ENCODE assay signal across 15 mouse cellular contexts in the genomic region with DNA sequence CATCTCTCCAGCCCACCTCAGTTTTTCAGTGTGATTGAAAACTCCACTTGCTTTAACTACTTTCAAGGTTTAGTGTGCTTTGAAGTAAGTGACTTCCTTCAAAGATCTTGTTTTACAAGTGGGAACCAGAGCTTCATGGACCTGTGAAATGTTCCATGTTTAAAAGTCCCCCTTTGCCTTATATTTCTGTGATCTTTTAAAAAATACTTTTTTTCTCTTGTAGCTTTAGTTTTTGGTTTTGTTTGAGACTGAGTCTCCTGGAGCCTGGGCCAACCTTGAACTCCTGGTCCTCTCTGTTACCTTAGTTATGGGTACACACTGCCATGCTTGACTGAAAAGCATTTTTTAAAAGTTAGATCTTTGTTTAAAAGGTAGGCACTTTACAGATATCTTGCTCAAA. TPM values are rescaled to one million over a fixed set of nuclear protein-coding genes. Genes with fewer than 3 reads are reported as not detected.
DNase-seq lines count a peak whose midpoint lies in the region; ATAC-seq and TF ChIP-seq lines count a peak whose summit lies in the region.
"Had no signal": no experiment of that assay in that cellular context is flagged by ENCODE, and none has a peak within 500 bp of the region (broad histone marks: within the 10 kb centered on the region; RNA-seq: fewer than 3 reads in every experiment).

No protein-coding gene starts in this region.

- H3K36me3 ChIP-seq in kidney, embryonic 16.5 days (ENCODE audit: insufficient read depth, low read length): peaks cover 10% of the 10 kb centered on the region
- peaks cover 34% of the 10 kb centered on the region; the same call in 1 of the 2 replicates for H3K36me3 ChIP-seq in limb, embryonic 15.5 days
- no peaks in the 10 kb centered on the region for H3K36me3 ChIP-seq in midbrain, embryonic 16.5 days (ENCODE audit: control insufficient read depth, insufficient read depth, low read length)
- H3K36me3 ChIP-seq: hindbrain, embryonic 13.5 days had no signal

- no peaks in the 10 kb centered on the region for H3K9me3 ChIP-seq in kidney, embryonic 16.5 days (ENCODE audit: low read length)
- no peaks in the 10 kb centered on the region for H3K9me3 ChIP-seq in limb, embryonic 15.5 days
- H3K9me3 ChIP-seq in midbrain, embryonic 16.5 days (replicated peaks; ENCODE audit: control insufficient read depth, low read length, poor library complexity, severe bottlenecking): no peaks in the 10 kb centered on the region
- H3K9me3 ChIP-seq: hindbrain, embryonic 13.5 days had no signal

- H3K27ac ChIP-seq in gastrocnemius, adult 2 months: peak overlapping the region; percentile 96
- H3K27ac ChIP-seq in kidney, embryonic 16.5 days (ENCODE audit: low read length): peak overlapping the region; percentile 76
- H3K27ac ChIP-seq in limb, embryonic 15.5 days: peak overlapping the region; percentile 59
- H3K27ac ChIP-seq in midbrain, embryonic 16.5 days (ENCODE audit: low read length): no peak overlapping the region
- H3K27ac ChIP-seq: hindbrain, embryonic 13.5 days had no signal

- peaks cover 27% of the 10 kb centered on the region for H3K4me1 ChIP-seq in kidney, embryonic 16.5 days (ENCODE audit: insufficient read depth, low read length)
- peaks cover 32% of the 10 kb centered on the region for H3K4me1 ChIP-seq in limb, embryonic 15.5 days
- H3K4me1 ChIP-seq in midbrain, embryonic 16.5 days (ENCODE audit: control insufficient read depth, insufficient read depth, low read length): peaks cover 9% of the 10 kb centered on the region

- ATAC-seq in kidney, embryonic 16.5 days (ENCODE audit: low FRiP score, low TSS enrichment): no peak
- no peak for ATAC-seq in limb, embryonic 15.5 days (ENCODE audit: insufficient number of reproducible peaks, low FRiP score, low TSS enrichment, low read depth)
- ATAC-seq in megakaryocyte-erythroid progenitor cell, adult 5-6 weeks (replicated peaks; ENCODE audit: low FRiP score, low TSS enrichment, poor library complexity, severe bottlenecking): no peak
- ATAC-seq in midbrain, embryonic 16.5 days: no peak

- no peak for DNase-seq in gastrocnemius, adult 2 months
- DNase-seq in gastrocnemius, postnatal 4 days (ENCODE audit: low spot score in 2 of 2): no peak
- no peak for DNase-seq in kidney, adult 18-20 months
- DNase-seq in CD4-positive helper T cell, adult 2 months (ENCODE audit: low read depth, low spot score): peak; percentile 50
- DNase-seq: adrenal gland, postnatal 10 days; cerebellum, adult 2 months; thymus, postnatal 14 days had no signal

- H3K27me3 ChIP-seq in kidney, embryonic 16.5 days (ENCODE audit: insufficient read depth, low read length): no peaks in the 10 kb centered on the region
- H3K27me3 ChIP-seq in limb, embryonic 15.5 days: no peaks in the 10 kb centered on the region
- H3K27me3 ChIP-seq in midbrain, embryonic 16.5 days (ENCODE audit: control insufficient read depth, insufficient read depth, low read depth, low read length): no peaks in the 10 kb centered on the region
- H3K27me3 ChIP-seq: hindbrain, embryonic 13.5 days had no signal

- H3K9ac ChIP-seq in kidney, embryonic 16.5 days (replicated peaks; ENCODE audit: low read length): no peak overlapping the region
- H3K9ac ChIP-seq in limb, embryonic 15.5 days: no peak overlapping the region
- no peak overlapping the region for H3K9ac ChIP-seq in midbrain, embryonic 16.5 days (ENCODE audit: low read depth, low read length)
- H3K9ac ChIP-seq: hindbrain, embryonic 13.5 days had no signal

- TF ChIP-seq CTCF in gastrocnemius, adult 2 months (IDR thresholded peaks at IDR 0.05): no peak

- H3K4me2 ChIP-seq in kidney, embryonic 16.5 days (replicated peaks; ENCODE audit: low read depth, low read length): peak overlapping the region; percentile 75
- H3K4me2 ChIP-seq in limb, embryonic 15.5 days: 0 out of 2 replicates have a peak overlapping the region, but pooled peaks have one; percentile 12
- H3K4me2 ChIP-seq in midbrain, embryonic 16.5 days (ENCODE audit: low read length): no peak overlapping the region
- H3K4me2 ChIP-seq: hindbrain, embryonic 13.5 days had no signal

- H3K4me3 ChIP-seq in gastrocnemius, adult 2 months: peak overlapping the region; percentile 88
- no peak overlapping the region; the same call in 1 of the 2 replicates for H3K4me3 ChIP-seq in kidney, embryonic 16.5 days (ENCODE audit: low read length)
- H3K4me3 ChIP-seq in limb, embryonic 15.5 days: no peak overlapping the region
- no peak overlapping the region for H3K4me3 ChIP-seq in midbrain, embryonic 16.5 days (ENCODE audit: low read depth, low read length)
- H3K4me3 ChIP-seq: hindbrain, embryonic 13.5 days had no signal

- intact Hi-C loops in gastrocnemius, adult 2 months (cut with DNase I): no loop called here

RNA-seq across cellular contexts. Expression of a gene that starts 4.2 kb away (rescaled TPM):
- 10 to 100 TPM; 38.8 to 58.6 TPM for total RNA-seq in gastrocnemius, adult 2 months (2021)
- 10 to 100 TPM; 49.6 to 54.3 TPM for total RNA-seq in gastrocnemius, postnatal 4 days (2021)
- polyA plus RNA-seq in kidney, embryonic 16.5 days (2015; fragmentation: Nextera tagmentation; extraction: Ambion mirVana): 41.3 and 45.0 TPM in 2 replicates
- 40.5 and 41.2 TPM in 2 replicates for polyA plus RNA-seq in limb, embryonic 15.5 days (2015; fragmentation: Nextera tagmentation; extraction: Ambion mirVana)
- total RNA-seq in megakaryocyte-erythroid progenitor cell, adult 5-6 weeks (2014; fragmentation: Nextera tagmentation): 51.7 and 65.3 TPM in 2 replicates
- 26.9 and 53.4 TPM in 2 replicates for total RNA-seq in megakaryocyte-erythroid progenitor cell, adult 5-6 weeks (2017)
- 11.1 and 19.9 TPM in 2 replicates for polyA plus RNA-seq in midbrain, embryonic 16.5 days (2015; fragmentation: Nextera tagmentation; extraction: Ambion mirVana)

RNA-seq across cellular contexts. Expression of a gene that starts 19.7 kb away (rescaled TPM):
- total RNA-seq in gastrocnemius, adult 2 months (2021): not detected
- total RNA-seq in gastrocnemius, postnatal 4 days (2021): under 1 TPM in 1 of 2 experiments, not detected in 1; 0.36 TPM
- not detected in 2 replicates for polyA plus RNA-seq in kidney, embryonic 16.5 days (2015; fragmentation: Nextera tagmentation; extraction: Ambion mirVana)
- polyA plus RNA-seq in limb, embryonic 15.5 days (2015; fragmentation: Nextera tagmentation; extraction: Ambion mirVana): 0.10 and 0.16 TPM in 2 replicates
- total RNA-seq in megakaryocyte-erythroid progenitor cell, adult 5-6 weeks (2014; fragmentation: Nextera tagmentation): not detected in 2 replicates
- total RNA-seq in megakaryocyte-erythroid progenitor cell, adult 5-6 weeks (2017): not detected in 2 replicates
- polyA plus RNA-seq in midbrain, embryonic 16.5 days (2015; fragmentation: Nextera tagmentation; extraction: Ambion mirVana): not detected in 2 replicates
- total RNA-seq: layer of hippocampus, adult 8-10 months; left cerebral cortex, postnatal 36 days; midbrain, postnatal 0 days had no signal
- polyA plus RNA-seq: cerebellum, adult 2 months; hindbrain, embryonic 13.5 days; midbrain, postnatal 0 days had no signal
